Mouse (Mus musculus) erythroblast, embryonic 14.5 days (primary cell): ENCODE results near the gene Tmem248.

Experiments used
- GATA1 ChIP-seq: IDR thresholded peaks from 2 replicates; pipeline ENCODE4 v1.6.1; 2012; ENCODE audit warnings: low read length, inconsistent platforms, mixed read lengths
- TAL1 ChIP-seq: IDR thresholded peaks from 3 replicates; pipeline ENCODE4 v1.6.1; 2012; ENCODE audit warnings: low read length, inconsistent platforms, mixed read lengths

- no peak for TF ChIP-seq GATA1
- no peak for TF ChIP-seq TAL1
These were observed 50.4 kb downstream of the Tmem248 start for GRCm38 (mm10) chr5:130267316-130267715.
